Mouse (Mus musculus): ENCODE data around the gene Cfap57. TPM values are rescaled to one million over a fixed set of nuclear protein-coding genes. Genes with fewer than 3 reads are reported as not detected.

Gene Cfap57
- not detected for polyA plus RNA-seq (2014; fragmentation: Illumina TruSeq; extraction: RNeasy Lipid Tissue Mini Kit (QIAGEN cat#74804); ENCODE audit: low read depth, low replicate concordance)

GRCm38 (mm10) chr4:118620279-118620966 is at the start of gene Cfap57, which contains the start of gene Ebna1bp2:
Gene Cfap57, minus strand, starts transcription at chr4:118620777.
Gene Ebna1bp2, plus strand, starts transcription at chr4:118620799.

GRCm38 (mm10) chr4:118658652-118659051 is 38.1 kb upstream of the Cfap57 start, which contains the start of gene Olfr62:
Gene Olfr62, plus strand, starts transcription at chr4:118658952.

GRCm38 (mm10) chr4:118543592-118544260 is 76.9 kb downstream of the Cfap57 start, which contains the start of gene Tmem125:
Gene Tmem125, minus strand, starts transcription at chr4:118544044.

GRCm38 (mm10) chr4:118526408-118527334 is 93.9 kb downstream of the Cfap57 start, which contains the start of gene 2610528J11Rik:
Gene 2610528J11Rik, plus strand, starts transcription at chr4:118526999.

Other genes with a start within 250 kb of the Cfap57 start
- gene Szt2, start 211.5 kb downstream of the Cfap57 start, polyA plus RNA-seq (2014; fragmentation: Illumina TruSeq; extraction: RNeasy Lipid Tissue Mini Kit (QIAGEN cat#74804); ENCODE audit: low read depth, low replicate concordance) = 16.0 TPM
- gene Med8, start 211.4 kb downstream of the Cfap57 start, polyA plus RNA-seq (2014; fragmentation: Illumina TruSeq; extraction: RNeasy Lipid Tissue Mini Kit (QIAGEN cat#74804); ENCODE audit: low read depth, low replicate concordance) = 35.6 TPM
- 28.4 TPM for gene Elovl1, start 192.7 kb downstream of the Cfap57 start, polyA plus RNA-seq (2014; fragmentation: Illumina TruSeq; extraction: RNeasy Lipid Tissue Mini Kit (QIAGEN cat#74804); ENCODE audit: low read depth, low replicate concordance)
- 0.84 TPM for gene Cdc20, start 183.4 kb downstream of the Cfap57 start, polyA plus RNA-seq (2014; fragmentation: Illumina TruSeq; extraction: RNeasy Lipid Tissue Mini Kit (QIAGEN cat#74804); ENCODE audit: low read depth, low replicate concordance)
- gene Mpl, start 163.3 kb downstream of the Cfap57 start, polyA plus RNA-seq (2014; fragmentation: Illumina TruSeq; extraction: RNeasy Lipid Tissue Mini Kit (QIAGEN cat#74804); ENCODE audit: low read depth, low replicate concordance) = not detected
- 53.1 TPM for gene Tie1, start 130.7 kb downstream of the Cfap57 start, polyA plus RNA-seq (2014; fragmentation: Illumina TruSeq; extraction: RNeasy Lipid Tissue Mini Kit (QIAGEN cat#74804); ENCODE audit: low read depth, low replicate concordance)
- gene 2610528J11Rik, start 93.8 kb downstream of the Cfap57 start, polyA plus RNA-seq (2014; fragmentation: Illumina TruSeq; extraction: RNeasy Lipid Tissue Mini Kit (QIAGEN cat#74804); ENCODE audit: low read depth, low replicate concordance) = not detected
- gene Tmem125, start 76.7 kb downstream of the Cfap57 start, polyA plus RNA-seq (2014; fragmentation: Illumina TruSeq; extraction: RNeasy Lipid Tissue Mini Kit (QIAGEN cat#74804); ENCODE audit: low read depth, low replicate concordance) = not detected
- 39.4 TPM for gene Ebna1bp2, start within 50 bp of the Cfap57 start, polyA plus RNA-seq (2014; fragmentation: Illumina TruSeq; extraction: RNeasy Lipid Tissue Mini Kit (QIAGEN cat#74804); ENCODE audit: low read depth, low replicate concordance)
- gene Olfr62, start 38.2 kb upstream of the Cfap57 start, polyA plus RNA-seq (2014; fragmentation: Illumina TruSeq; extraction: RNeasy Lipid Tissue Mini Kit (QIAGEN cat#74804); ENCODE audit: low read depth, low replicate concordance) = not detected
- gene Olfr1342, start 72.0 kb upstream of the Cfap57 start, polyA plus RNA-seq (2014; fragmentation: Illumina TruSeq; extraction: RNeasy Lipid Tissue Mini Kit (QIAGEN cat#74804); ENCODE audit: low read depth, low replicate concordance) = not detected
- not detected for gene Olfr1341, start 82.7 kb upstream of the Cfap57 start, polyA plus RNA-seq (2014; fragmentation: Illumina TruSeq; extraction: RNeasy Lipid Tissue Mini Kit (QIAGEN cat#74804); ENCODE audit: low read depth, low replicate concordance)
- not detected for gene Olfr1340, start 99.4 kb upstream of the Cfap57 start, polyA plus RNA-seq (2014; fragmentation: Illumina TruSeq; extraction: RNeasy Lipid Tissue Mini Kit (QIAGEN cat#74804); ENCODE audit: low read depth, low replicate concordance)
- gene Olfr1339, start 111.4 kb upstream of the Cfap57 start, polyA plus RNA-seq (2014; fragmentation: Illumina TruSeq; extraction: RNeasy Lipid Tissue Mini Kit (QIAGEN cat#74804); ENCODE audit: low read depth, low replicate concordance) = not detected
- gene Olfr1338, start 138.0 kb upstream of the Cfap57 start, polyA plus RNA-seq (2014; fragmentation: Illumina TruSeq; extraction: RNeasy Lipid Tissue Mini Kit (QIAGEN cat#74804); ENCODE audit: low read depth, low replicate concordance) = not detected
- gene Olfr1337, start 161.8 kb upstream of the Cfap57 start, polyA plus RNA-seq (2014; fragmentation: Illumina TruSeq; extraction: RNeasy Lipid Tissue Mini Kit (QIAGEN cat#74804); ENCODE audit: low read depth, low replicate concordance) = not detected
- gene Olfr1335, start 189.2 kb upstream of the Cfap57 start, polyA plus RNA-seq (2014; fragmentation: Illumina TruSeq; extraction: RNeasy Lipid Tissue Mini Kit (QIAGEN cat#74804); ENCODE audit: low read depth, low replicate concordance) = not detected
- not detected for gene Olfr1333, start 215.5 kb upstream of the Cfap57 start, polyA plus RNA-seq (2014; fragmentation: Illumina TruSeq; extraction: RNeasy Lipid Tissue Mini Kit (QIAGEN cat#74804); ENCODE audit: low read depth, low replicate concordance)
- gene Olfr1331, start 243.9 kb upstream of the Cfap57 start, polyA plus RNA-seq (2014; fragmentation: Illumina TruSeq; extraction: RNeasy Lipid Tissue Mini Kit (QIAGEN cat#74804); ENCODE audit: low read depth, low replicate concordance) = not detected